33 mouse cellular contexts compared by ENCODE assay signal in the genomic region with DNA sequence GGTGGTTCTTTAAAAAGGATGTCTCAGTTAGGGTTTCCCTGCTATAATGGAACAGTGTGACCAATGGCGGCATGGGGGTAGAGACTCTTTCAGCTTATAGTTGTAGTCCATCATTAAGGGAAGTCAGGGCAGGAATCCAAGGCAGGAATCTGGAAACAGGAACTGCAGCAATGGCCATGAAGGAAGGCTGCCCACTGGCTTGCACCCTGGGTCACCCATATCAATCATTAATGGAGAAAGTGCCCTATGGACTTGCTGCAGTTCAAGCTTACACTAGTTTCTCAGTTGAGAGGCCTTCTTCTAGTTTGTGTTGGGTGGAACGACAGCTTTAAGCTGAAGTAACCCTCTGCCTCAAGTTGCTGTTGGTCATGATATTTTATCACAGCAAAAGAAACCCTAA. TPM values are rescaled to one million over a fixed set of nuclear protein-coding genes. Genes with fewer than 3 reads are reported as not detected.
DNase-seq lines count a peak whose midpoint lies in the region; ATAC-seq and TF ChIP-seq lines count a peak whose summit lies in the region.
"Had no signal": no experiment of that assay in that cellular context is flagged by ENCODE, and none has a peak within 500 bp of the region (broad histone marks: within the 10 kb centered on the region; RNA-seq: fewer than 3 reads in every experiment).

No protein-coding gene starts in this region.

- no peaks in the 10 kb centered on the region for H3K27me3 ChIP-seq in kidney, embryonic 14.5 days (ENCODE audit: control insufficient read depth, insufficient read depth, low read length)
- no peaks in the 10 kb centered on the region for H3K27me3 ChIP-seq in kidney, embryonic 15.5 days
- no peaks in the 10 kb centered on the region for H3K27me3 ChIP-seq in liver, adult 2 months (ENCODE audit: control insufficient read depth, insufficient read depth, low read length)
- H3K27me3 ChIP-seq in liver, embryonic 11.5 days (replicated peaks; ENCODE audit: control insufficient read depth, insufficient read depth, low read length), result no peaks in the 10 kb centered on the region
- H3K27me3 ChIP-seq in forebrain, embryonic 10.5 days (ENCODE audit: poor library complexity, severe bottlenecking), result no peaks in the 10 kb centered on the region
- H3K27me3 ChIP-seq: CH12.LX; embryonic facial prominence, embryonic 12.5 days; embryonic facial prominence, embryonic 15.5 days; forebrain, embryonic 12.5 days; forebrain, embryonic 15.5 days; heart, embryonic 12.5 days; heart, embryonic 15.5 days; hindbrain, embryonic 13.5 days; Patski had no signal

- no peak overlapping the region for H3K9ac ChIP-seq in kidney, embryonic 14.5 days (ENCODE audit: low read depth, low read length)
- H3K9ac ChIP-seq in kidney, embryonic 15.5 days, result no peak overlapping the region
- H3K9ac ChIP-seq in liver, adult 2 months (ENCODE audit: low read depth, low read length), result no peak overlapping the region
- no peak overlapping the region for H3K9ac ChIP-seq in liver, embryonic 11.5 days (ENCODE audit: low read depth, low read length)
- H3K9ac ChIP-seq: embryonic facial prominence, embryonic 12.5 days; embryonic facial prominence, embryonic 15.5 days; forebrain, embryonic 12.5 days; forebrain, embryonic 15.5 days; heart, embryonic 12.5 days; heart, embryonic 15.5 days; hindbrain, embryonic 13.5 days had no signal

- WGBS in kidney, embryonic 14.5 days, result 92% methylated on average over 2 of the region's 2 CpGs
- 75% methylated on average over 2 of the region's 2 CpGs for WGBS in kidney, embryonic 15.5 days
- 56% methylated on average over 2 of the region's 2 CpGs for WGBS in liver, adult 2 months
- WGBS in liver, embryonic 11.5 days, result 84% methylated on average over 2 of the region's 2 CpGs
- WGBS in forebrain, embryonic 10.5 days, result 90% methylated on average over 2 of the region's 2 CpGs

- TF ChIP-seq POLR2A in liver, adult 2 months (IDR thresholded peaks at IDR 0.05; ENCODE audit: extremely low read depth, insufficient read depth, low read length), result no peak

- no peaks in the 10 kb centered on the region for H3K9me3 ChIP-seq in kidney, embryonic 14.5 days (ENCODE audit: control insufficient read depth, low read length)
- no peaks in the 10 kb centered on the region for H3K9me3 ChIP-seq in kidney, embryonic 15.5 days (replicated peaks)
- H3K9me3 ChIP-seq in liver, embryonic 11.5 days (ENCODE audit: control insufficient read depth, low read length), result no peaks in the 10 kb centered on the region
- no peaks in the 10 kb centered on the region for H3K9me3 ChIP-seq in forebrain, embryonic 10.5 days
- H3K9me3 ChIP-seq: embryonic facial prominence, embryonic 12.5 days; embryonic facial prominence, embryonic 15.5 days; forebrain, embryonic 12.5 days; forebrain, embryonic 15.5 days; G1E; heart, embryonic 15.5 days; hindbrain, embryonic 10.5 days; hindbrain, embryonic 13.5 days had no signal

- H3K36me3 ChIP-seq in kidney, embryonic 14.5 days (ENCODE audit: control insufficient read depth, insufficient read depth, low read length), result no peaks in the 10 kb centered on the region
- H3K36me3 ChIP-seq in kidney, embryonic 15.5 days, result no peaks in the 10 kb centered on the region
- H3K36me3 ChIP-seq in liver, adult 2 months (ENCODE audit: control insufficient read depth, insufficient read depth, low read length), result no peaks in the 10 kb centered on the region
- H3K36me3 ChIP-seq in liver, embryonic 11.5 days (ENCODE audit: control insufficient read depth, insufficient read depth, low read length), result no peaks in the 10 kb centered on the region
- no peaks in the 10 kb centered on the region for H3K36me3 ChIP-seq in forebrain, embryonic 10.5 days (replicated peaks)
- H3K36me3 ChIP-seq: embryonic facial prominence, embryonic 12.5 days; embryonic facial prominence, embryonic 15.5 days; forebrain, embryonic 12.5 days; forebrain, embryonic 15.5 days; G1E; heart, embryonic 12.5 days; heart, embryonic 15.5 days; hindbrain, embryonic 10.5 days; hindbrain, embryonic 13.5 days had no signal

- H3K79me2 ChIP-seq in liver, adult 2 months (ENCODE audit: control insufficient read depth, insufficient read depth, low read length), result no peaks in the 10 kb centered on the region

- TF ChIP-seq CTCF in liver, adult 2 months (IDR thresholded peaks at IDR 0.05; ENCODE audit: low read depth, low read length), result no peak

- DNase-seq in kidney, adult 11 months, result peak; percentile 57
- DNase-seq in kidney, adult 8-10 months, result peak; percentile 53 to 60
- DNase-seq in liver, adult 2 months (ENCODE audit: extremely low read depth, low read depth, low spot score), result peak; percentile 85
- DNase-seq in liver, embryonic 11.5 days (ENCODE audit: low spot score), result no peak
- DNase-seq in forebrain, embryonic 10.5 days (ENCODE audit: extremely low spot score, low spot score), result no peak
- DNase-seq: adrenal gland, postnatal 10 days; adrenal gland, postnatal 36 days; B cell, adult 2 months; cerebellum, adult 11 months; cerebellum, adult 2 months; cerebellum, adult 9-11 months; cerebellum, postnatal 25 days; gastrocnemius, postnatal 25 days; heart, adult 18-20 months; heart, postnatal 10 days; heart, postnatal 36 days had no signal

- no peak overlapping the region for H3K4me3 ChIP-seq in kidney, embryonic 14.5 days (ENCODE audit: low read length)
- no peak overlapping the region for H3K4me3 ChIP-seq in kidney, embryonic 15.5 days (replicated peaks)
- no peak overlapping the region for H3K4me3 ChIP-seq in liver, adult 2 months (ENCODE audit: insufficient read depth, low read depth, low read length)
- H3K4me3 ChIP-seq in liver, embryonic 11.5 days (ENCODE audit: low read depth, low read length), result no peak overlapping the region
- no peak overlapping the region for H3K4me3 ChIP-seq in forebrain, embryonic 10.5 days
- H3K4me3 ChIP-seq: embryonic facial prominence, embryonic 12.5 days; embryonic facial prominence, embryonic 15.5 days; forebrain, embryonic 12.5 days; forebrain, embryonic 15.5 days; heart, embryonic 12.5 days; heart, embryonic 15.5 days; hindbrain, embryonic 10.5 days; hindbrain, embryonic 13.5 days had no signal

- H3K4me1 ChIP-seq in kidney, embryonic 14.5 days (ENCODE audit: control insufficient read depth, insufficient read depth, low read length), result no peaks in the 10 kb centered on the region
- no peaks in the 10 kb centered on the region for H3K4me1 ChIP-seq in kidney, embryonic 15.5 days
- peaks cover 4% of the 10 kb centered on the region; the same call in 1 of the 2 replicates for H3K4me1 ChIP-seq in liver, adult 2 months (ENCODE audit: control insufficient read depth, insufficient read depth, low read length)
- H3K4me1 ChIP-seq in liver, embryonic 11.5 days (replicated peaks; ENCODE audit: control insufficient read depth, insufficient read depth, low read length), result no peaks in the 10 kb centered on the region
- no peaks in the 10 kb centered on the region for H3K4me1 ChIP-seq in forebrain, embryonic 10.5 days
- H3K4me1 ChIP-seq: embryonic facial prominence, embryonic 12.5 days; embryonic facial prominence, embryonic 15.5 days; forebrain, embryonic 12.5 days; forebrain, embryonic 15.5 days; heart, embryonic 12.5 days; heart, embryonic 15.5 days; hindbrain, embryonic 10.5 days; hindbrain, embryonic 13.5 days had no signal

- no peak overlapping the region for H3K4me2 ChIP-seq in kidney, embryonic 14.5 days (replicated peaks; ENCODE audit: low read depth, low read length)
- no peak overlapping the region for H3K4me2 ChIP-seq in kidney, embryonic 15.5 days
- no peak overlapping the region for H3K4me2 ChIP-seq in liver, embryonic 11.5 days
- H3K4me2 ChIP-seq: embryonic facial prominence, embryonic 12.5 days; embryonic facial prominence, embryonic 15.5 days; forebrain, embryonic 12.5 days; forebrain, embryonic 15.5 days; heart, embryonic 12.5 days; heart, embryonic 15.5 days; hindbrain, embryonic 13.5 days had no signal

- no peak for ATAC-seq in kidney, embryonic 14.5 days (ENCODE audit: low FRiP score, low TSS enrichment)
- no peak for ATAC-seq in kidney, embryonic 15.5 days (replicated peaks; ENCODE audit: low FRiP score)
- no peak for ATAC-seq in liver, embryonic 11.5 days (replicated peaks; ENCODE audit: low FRiP score)
- ATAC-seq: forebrain, embryonic 15.5 days; Patski had no signal

- H3K27ac ChIP-seq in kidney, embryonic 14.5 days (ENCODE audit: low read depth, low read length), result no peak overlapping the region
- no peak overlapping the region for H3K27ac ChIP-seq in kidney, embryonic 15.5 days
- H3K27ac ChIP-seq in liver, adult 2 months (replicated peaks; ENCODE audit: insufficient read depth, low read depth, low read length), result no peak overlapping the region
- H3K27ac ChIP-seq in liver, embryonic 11.5 days (ENCODE audit: low read depth, low read length), result no peak overlapping the region
- no peak overlapping the region for H3K27ac ChIP-seq in forebrain, embryonic 10.5 days
- H3K27ac ChIP-seq: embryonic facial prominence, embryonic 12.5 days; embryonic facial prominence, embryonic 15.5 days; forebrain, embryonic 12.5 days; forebrain, embryonic 15.5 days; heart, embryonic 15.5 days; hindbrain, embryonic 10.5 days; hindbrain, embryonic 13.5 days had no signal

RNA-seq across cellular contexts. Expression of a gene that starts 13.4 kb away (rescaled TPM):
- polyA plus RNA-seq in kidney, embryonic 14.5 days (2014; fragmentation: Nextera tagmentation; extraction: Ambion mirVana), result 1,003 and 1,410 TPM in 2 replicates
- polyA plus RNA-seq in kidney, embryonic 15.5 days (2015; fragmentation: Nextera tagmentation; extraction: Ambion mirVana), result 847 and 878 TPM in 2 replicates
- 21.7 and 55.0 TPM in 2 replicates for total RNA-seq in liver, adult 2 months (2014; rRNA removed)
- 8.4 and 10.0 TPM in 2 replicates for polyA plus RNA-seq in liver, adult 2 months (2012; rRNA removed)
- polyA plus RNA-seq in liver, embryonic 11.5 days (2014; fragmentation: Nextera tagmentation; extraction: Ambion mirVana), result 1,139 and 1,273 TPM in 2 replicates
- polyA plus RNA-seq in forebrain, embryonic 10.5 days (2016; fragmentation: Nextera tagmentation; extraction: Ambion mirVana), result 894 and 925 TPM in 2 replicates

RNA-seq across cellular contexts. Expression of a gene that starts 41.9 kb away (rescaled TPM):
- 5.0 and 15.5 TPM in 2 replicates for polyA plus RNA-seq in kidney, embryonic 14.5 days (2014; fragmentation: Nextera tagmentation; extraction: Ambion mirVana)
- 31.1 and 33.6 TPM in 2 replicates for polyA plus RNA-seq in kidney, embryonic 15.5 days (2015; fragmentation: Nextera tagmentation; extraction: Ambion mirVana)
- total RNA-seq in liver, adult 2 months (2014; rRNA removed), result not detected in 2 replicates
- not detected in 2 replicates for polyA plus RNA-seq in liver, adult 2 months (2012; rRNA removed)
- not detected in 2 replicates for polyA plus RNA-seq in liver, embryonic 11.5 days (2014; fragmentation: Nextera tagmentation; extraction: Ambion mirVana)
- polyA plus RNA-seq in forebrain, embryonic 10.5 days (2016; fragmentation: Nextera tagmentation; extraction: Ambion mirVana), result not detected in 2 replicates
- total RNA-seq: adrenal gland, adult 18-20 months; adrenal gland, postnatal 10 days; adrenal gland, postnatal 36 days; CH12.LX; common myeloid progenitor, adult 5-6 weeks; G1E; gastrocnemius, adult 8-10 months; gastrocnemius, postnatal 25 days; heart, postnatal 36 days had no signal
- polyA plus RNA-seq: embryonic facial prominence, embryonic 12.5 days; embryonic facial prominence, embryonic 15.5 days; G1E; gonadal fat pad, adult 2 months; heart, embryonic 12.5 days; hindbrain, embryonic 10.5 days; hindbrain, embryonic 13.5 days; Patski had no signal

RNA-seq across cellular contexts. Expression of a gene that starts 49.0 kb away (rescaled TPM):
- 0.84 and 2.7 TPM in 2 replicates for polyA plus RNA-seq in kidney, embryonic 14.5 days (2014; fragmentation: Nextera tagmentation; extraction: Ambion mirVana)
- polyA plus RNA-seq in kidney, embryonic 15.5 days (2015; fragmentation: Nextera tagmentation; extraction: Ambion mirVana), result 2.8 and 2.9 TPM in 2 replicates
- total RNA-seq in liver, adult 2 months (2014; rRNA removed), result not detected in 2 replicates
- not detected in 2 replicates for polyA plus RNA-seq in liver, adult 2 months (2012; rRNA removed)
- polyA plus RNA-seq in liver, embryonic 11.5 days (2014; fragmentation: Nextera tagmentation; extraction: Ambion mirVana), result 0.13 and 0.44 TPM in 2 replicates
- 0.04 and 0.09 TPM in 2 replicates for polyA plus RNA-seq in forebrain, embryonic 10.5 days (2016; fragmentation: Nextera tagmentation; extraction: Ambion mirVana)
- total RNA-seq: CH12.LX; gastrocnemius, adult 8-10 months; gastrocnemius, postnatal 25 days; heart, adult 18-20 months; heart, postnatal 36 days had no signal
- polyA plus RNA-seq: hindbrain, embryonic 10.5 days had no signal

Comparison
In these comparisons a context has a peak if more than half of its experiments do, and no peak if none do; other contexts are left out.
1. DNase-seq: peak in kidney, adult 11 months (single experiment), kidney, adult 8-10 months (2 of 2) and liver, adult 2 months (single experiment); none in liver, embryonic 11.5 days (single experiment) and forebrain, embryonic 10.5 days (single experiment).
2. RNA of a gene that starts 13.4 kb away (polyA plus RNA-seq): 1,139 to 1,273 TPM in liver, embryonic 11.5 days, 1,003 to 1,410 TPM in kidney, embryonic 14.5 days, 894 to 925 TPM in forebrain, embryonic 10.5 days and 847 to 878 TPM in kidney, embryonic 15.5 days; 8.4 to 10.0 TPM in liver, adult 2 months; every median in the first group is over 10 times any median in the second.